In the genomic region with DNA sequence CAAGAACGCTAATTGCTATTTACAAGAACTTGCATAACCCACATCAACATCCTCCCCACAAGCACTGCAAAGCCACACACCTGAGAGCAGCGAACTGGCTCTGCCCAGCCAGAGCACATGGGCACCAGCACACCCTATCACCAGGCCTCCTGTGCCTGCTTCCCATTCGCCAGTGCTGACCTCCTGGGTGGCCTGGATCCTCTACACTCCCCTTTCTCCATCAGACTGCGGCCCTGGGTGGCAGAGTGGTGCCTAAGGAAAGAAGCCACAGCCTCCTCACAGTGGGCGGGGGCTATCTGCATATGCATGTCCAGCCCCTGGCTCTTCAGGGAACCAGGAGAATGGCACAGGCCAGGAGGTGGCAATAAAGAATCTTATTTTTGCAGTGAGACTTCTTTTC, we compare ENCODE assay signal across 15 mouse cellular contexts.
DNase-seq lines count a peak whose midpoint lies in the region; ATAC-seq and TF ChIP-seq lines count a peak whose summit lies in the region.
"Had no signal": no experiment of that assay in that cellular context is flagged by ENCODE, and none has a peak within 500 bp of the region (broad histone marks: within the 10 kb centered on the region; RNA-seq: fewer than 3 reads in every experiment).

No protein-coding gene starts in this region.

- TF ChIP-seq POLR2A in kidney, adult 2 months (IDR thresholded peaks at IDR 0.05; ENCODE audit: low read depth, low read length) = no peak

- H3K4me1 ChIP-seq in limb, embryonic 13.5 days = peaks cover 7% of the 10 kb centered on the region; the same call in 1 of the 2 replicates
- H3K4me1 ChIP-seq in limb, embryonic 10.5 days = peaks cover 6% of the 10 kb centered on the region
- H3K4me1 ChIP-seq in kidney, adult 2 months (ENCODE audit: control insufficient read depth, insufficient read depth, low read length) = peaks cover 35% of the 10 kb centered on the region
- no peaks in the 10 kb centered on the region; the same call in 1 of the 2 replicates for H3K4me1 ChIP-seq in lung, postnatal 0 days (ENCODE audit: insufficient read depth, low read depth, low read length)
- H3K4me1 ChIP-seq in hindbrain, embryonic 12.5 days = no peaks in the 10 kb centered on the region
- H3K4me1 ChIP-seq: midbrain, embryonic 12.5 days had no signal

- intact Hi-C loops in left cerebral cortex, adult 2 months (cut with DNase I) = no loop called here

- H3K4me3 ChIP-seq in limb, embryonic 13.5 days = no peak overlapping the region
- H3K4me3 ChIP-seq in limb, embryonic 10.5 days = no peak overlapping the region
- H3K4me3 ChIP-seq in kidney, adult 2 months (ENCODE audit: insufficient read depth, low read depth, low read length) = no peak overlapping the region
- H3K4me3 ChIP-seq in lung, postnatal 0 days (ENCODE audit: low read depth, low read length) = no peak overlapping the region
- no peak overlapping the region for H3K4me3 ChIP-seq in left cerebral cortex, adult 2 months
- H3K4me3 ChIP-seq in hindbrain, embryonic 12.5 days = no peak overlapping the region
- H3K4me3 ChIP-seq: forebrain, embryonic 12.5 days; heart, embryonic 10.5 days; liver, embryonic 15.5 days; midbrain, embryonic 12.5 days had no signal

- H3K27ac ChIP-seq in limb, embryonic 13.5 days = no peak overlapping the region
- no peak overlapping the region for H3K27ac ChIP-seq in limb, embryonic 10.5 days
- H3K27ac ChIP-seq in kidney, adult 2 months (ENCODE audit: insufficient read depth, low read depth, low read length) = peak overlapping the region; percentile 24; the same call in 1 of the 2 replicates
- H3K27ac ChIP-seq in lung, postnatal 0 days (ENCODE audit: low read length) = peak overlapping the region; percentile 73; the same call in 1 of the 2 replicates
- no peak overlapping the region; the same call in 1 of the 2 replicates for H3K27ac ChIP-seq in left cerebral cortex, adult 2 months
- no peak overlapping the region for H3K27ac ChIP-seq in hindbrain, embryonic 12.5 days
- H3K27ac ChIP-seq: forebrain, embryonic 12.5 days; heart, embryonic 10.5 days; liver, embryonic 15.5 days; midbrain, embryonic 12.5 days had no signal

- peak; percentile 40; the same call in 1 of the 2 replicates for ATAC-seq in limb, embryonic 13.5 days (ENCODE audit: low FRiP score, low read depth)
- peak; percentile 61 for ATAC-seq in lung, postnatal 0 days
- ATAC-seq in hindbrain, embryonic 12.5 days (ENCODE audit: low FRiP score) = no peak

- H3K27me3 ChIP-seq in limb, embryonic 13.5 days = no peaks in the 10 kb centered on the region
- no peaks in the 10 kb centered on the region for H3K27me3 ChIP-seq in limb, embryonic 10.5 days (ENCODE audit: low read depth, poor library complexity, severe bottlenecking)
- no peaks in the 10 kb centered on the region for H3K27me3 ChIP-seq in kidney, adult 2 months (replicated peaks; ENCODE audit: control insufficient read depth, insufficient read depth, low read length)
- H3K27me3 ChIP-seq in lung, postnatal 0 days (replicated peaks; ENCODE audit: insufficient read depth, low read length) = no peaks in the 10 kb centered on the region
- H3K27me3 ChIP-seq in hindbrain, embryonic 12.5 days = no peaks in the 10 kb centered on the region
- H3K27me3 ChIP-seq: CH12.LX; forebrain, embryonic 12.5 days; midbrain, embryonic 12.5 days had no signal

- 26% methylated on average over 5 of the region's 5 CpGs for WGBS in limb, embryonic 13.5 days
- WGBS in limb, embryonic 10.5 days = 34% methylated on average over 5 of the region's 5 CpGs
- 54% methylated on average over 5 of the region's 5 CpGs for WGBS in kidney, adult 2 months
- 52% methylated on average over 5 of the region's 5 CpGs for WGBS in lung, postnatal 0 days
- 34% methylated on average over 5 of the region's 5 CpGs for WGBS in hindbrain, embryonic 12.5 days

- H3K36me3 ChIP-seq in limb, embryonic 13.5 days = no peaks in the 10 kb centered on the region
- no peaks in the 10 kb centered on the region for H3K36me3 ChIP-seq in limb, embryonic 10.5 days
- no peaks in the 10 kb centered on the region; the same call in 1 of the 2 replicates for H3K36me3 ChIP-seq in kidney, adult 2 months (ENCODE audit: control insufficient read depth, insufficient read depth, low read length)
- H3K36me3 ChIP-seq in lung, postnatal 0 days (ENCODE audit: insufficient read depth, low read length) = no peaks in the 10 kb centered on the region
- H3K36me3 ChIP-seq in hindbrain, embryonic 12.5 days = no peaks in the 10 kb centered on the region
- H3K36me3 ChIP-seq: forebrain, embryonic 12.5 days; heart, embryonic 10.5 days; liver, embryonic 15.5 days; midbrain, embryonic 12.5 days had no signal

- no peak for TF ChIP-seq EP300 in lung, postnatal 0 days (IDR thresholded peaks at IDR 0.05)

- no peak overlapping the region for H3K4me2 ChIP-seq in limb, embryonic 13.5 days (replicated peaks)
- H3K4me2 ChIP-seq in lung, postnatal 0 days (replicated peaks; ENCODE audit: low read depth, low read length) = no peak overlapping the region
- H3K4me2 ChIP-seq in hindbrain, embryonic 12.5 days (replicated peaks) = no peak overlapping the region
- H3K4me2 ChIP-seq: forebrain, embryonic 12.5 days; liver, embryonic 15.5 days; midbrain, embryonic 12.5 days had no signal

- no peak for TF ChIP-seq CTCF in kidney, adult 2 months (conservative IDR thresholded peaks at IDR 0.05; ENCODE audit: insufficient read depth, insufficient read length, low read depth, low read length)
- 0 out of 2 replicates have a peak, but pooled peaks have one; percentile 6 for TF ChIP-seq CTCF in lung, postnatal 0 days (IDR thresholded peaks at IDR 0.05)
- no peak for TF ChIP-seq CTCF in left cerebral cortex, adult 2 months (IDR thresholded peaks at IDR 0.05)

- H3K9me3 ChIP-seq in limb, embryonic 13.5 days = no peaks in the 10 kb centered on the region
- no peaks in the 10 kb centered on the region for H3K9me3 ChIP-seq in limb, embryonic 10.5 days (replicated peaks)
- H3K9me3 ChIP-seq in lung, postnatal 0 days (ENCODE audit: low read length) = no peaks in the 10 kb centered on the region
- H3K9me3 ChIP-seq in hindbrain, embryonic 12.5 days (replicated peaks) = no peaks in the 10 kb centered on the region
- H3K9me3 ChIP-seq: forebrain, embryonic 12.5 days; heart, embryonic 10.5 days; liver, embryonic 15.5 days; midbrain, embryonic 12.5 days had no signal

- H3K9ac ChIP-seq in limb, embryonic 13.5 days = no peak overlapping the region
- H3K9ac ChIP-seq in lung, postnatal 0 days (replicated peaks; ENCODE audit: low read depth) = no peak overlapping the region
- no peak overlapping the region for H3K9ac ChIP-seq in hindbrain, embryonic 12.5 days
- H3K9ac ChIP-seq: forebrain, embryonic 12.5 days; liver, embryonic 15.5 days; midbrain, embryonic 12.5 days had no signal

- no peak for DNase-seq in limb, embryonic 10.5 days (ENCODE audit: low spot score)
- DNase-seq in ES-CJ7 (ENCODE audit: low read depth, low spot score) = peak; percentile 14
- peak; percentile 65 for DNase-seq in kidney, adult 2 months
- peak; percentile 68 for DNase-seq in lung, postnatal 0 days (ENCODE audit: low spot score)
- DNase-seq in left cerebral cortex, adult 2 months (ENCODE audit: extremely low spot score in 1 of 2, low spot score in 2 of 2) = no peak
- DNase-seq: adrenal gland, adult 2 months; cerebellum, postnatal 10 days; heart, postnatal 4 days had no signal

Comparison
In these comparisons a context has a peak if more than half of its experiments do, and no peak if none do; other contexts are left out.
1. H3K27ac ChIP-seq: peak in kidney, adult 2 months (single experiment) and lung, postnatal 0 days (single experiment); none in limb, embryonic 13.5 days (single experiment), limb, embryonic 10.5 days (single experiment), left cerebral cortex, adult 2 months (single experiment) and hindbrain, embryonic 12.5 days (single experiment).
2. DNase-seq: peak in ES-CJ7 (single experiment), kidney, adult 2 months (single experiment) and lung, postnatal 0 days (single experiment); none in limb, embryonic 10.5 days (single experiment) and left cerebral cortex, adult 2 months (0 of 2).